Mouse (Mus musculus) E14TG2a.4 (cell line): ENCODE measurements around the gene Nkd1.

ENCODE experiments used
- CTCF ChIP-seq: conservative IDR thresholded peaks from 2 replicates; pipeline ENCODE4 v1.5.1; 2014; ENCODE audit warnings: low read length
- NANOG ChIP-seq: IDR thresholded peaks from 2 replicates; pipeline ENCODE4 v1.6.1; 2014; ENCODE audit warnings: borderline replicate concordance, low read length, mixed read lengths

- TF ChIP-seq CTCF (no peak), NANOG (no peak)
Observed at GRCm38 (mm10) chr8:88494076-88494475, 27.1 kb upstream of the Nkd1 start.
